Mouse (Mus musculus) intestine, embryonic 16.5 days (tissue): Measurements from ENCODE around the gene Nr3c2. TPM values are rescaled to one million over a fixed set of nuclear protein-coding genes. Genes with fewer than 3 reads are reported as not detected.

Experiments used
- ATAC-seq: fragments of 200-750 bp; cut with Nextera tagmentation; 2 replicates; pipeline ENCODE4 v1.8.0; 2017; ENCODE audit warnings: moderate TSS enrichment, moderate library complexity
- H3K27ac ChIP-seq: fragments of 300-500 bp; sonication (generic); 2 replicates; pipeline ENCODE4 v1.5.1; 2014; ENCODE audit warnings: mild to moderate bottlenecking, low read length
- H3K27me3 ChIP-seq: fragments of 300-500 bp; sonication (generic); replicated peaks from 2 replicates; pipeline ENCODE4 v1.6.1; 2014; ENCODE audit warnings: low read length, control low read depth, mixed read lengths; ENCODE audit not compliant: control insufficient read depth, insufficient read depth
- H3K36me3 ChIP-seq: fragments of 300-500 bp; sonication (generic); 2 replicates; pipeline ENCODE4 v1.6.1; 2014; ENCODE audit warnings: low read length, control low read depth; ENCODE audit not compliant: control insufficient read depth, insufficient read depth
- H3K4me1 ChIP-seq: fragments of 300-500 bp; sonication (generic); 2 replicates; pipeline ENCODE4 v1.6.1; 2014; ENCODE audit warnings: low read length, control low read depth, mixed read lengths; ENCODE audit not compliant: control insufficient read depth, insufficient read depth
- H3K4me2 ChIP-seq: fragments of 300-500 bp; sonication (generic); 2 replicates; pipeline ENCODE4 v1.6.1; 2014; ENCODE audit warnings: low read depth, low read length, control low read depth
- H3K4me3 ChIP-seq: fragments of 300-500 bp; sonication (generic); 2 replicates; pipeline ENCODE4 v1.5.1; 2014; ENCODE audit warnings: mild to moderate bottlenecking, low read length
- H3K9ac ChIP-seq: fragments of 300-500 bp; sonication (generic); 2 replicates; pipeline ENCODE4 v1.6.1; 2014; ENCODE audit warnings: low read depth, low read length
- H3K9me3 ChIP-seq: fragments of 300-500 bp; sonication (generic); 2 replicates; pipeline ENCODE4 v1.6.1; 2016; ENCODE audit warnings: low read length, control low read depth; ENCODE audit not compliant: control insufficient read depth
- WGBS: fragments of 180-500 bp; shearing (Covaris S2); extraction: QIAGEN DNeasy Blood & Tissue Kit; methylation state at CpG from one replicate; pipeline ENCODE4 v1.1.7; 2014; 5-methylcytosine and 5-hydroxymethylcytosine counted together
- polyA plus RNA-seq: library from polyadenylated mRNA; unstranded; fragments of >200 nt; fragmentation: Nextera tagmentation; extraction: Ambion mirVana; gene quantifications from 2 replicates; pipeline ENCODE4 v1.2.1, GENCODE M21; 2015

Nr3c2 gene
- polyA plus RNA-seq, 1 experiment from 2014 or later, result 4.0 TPM

DNA sequence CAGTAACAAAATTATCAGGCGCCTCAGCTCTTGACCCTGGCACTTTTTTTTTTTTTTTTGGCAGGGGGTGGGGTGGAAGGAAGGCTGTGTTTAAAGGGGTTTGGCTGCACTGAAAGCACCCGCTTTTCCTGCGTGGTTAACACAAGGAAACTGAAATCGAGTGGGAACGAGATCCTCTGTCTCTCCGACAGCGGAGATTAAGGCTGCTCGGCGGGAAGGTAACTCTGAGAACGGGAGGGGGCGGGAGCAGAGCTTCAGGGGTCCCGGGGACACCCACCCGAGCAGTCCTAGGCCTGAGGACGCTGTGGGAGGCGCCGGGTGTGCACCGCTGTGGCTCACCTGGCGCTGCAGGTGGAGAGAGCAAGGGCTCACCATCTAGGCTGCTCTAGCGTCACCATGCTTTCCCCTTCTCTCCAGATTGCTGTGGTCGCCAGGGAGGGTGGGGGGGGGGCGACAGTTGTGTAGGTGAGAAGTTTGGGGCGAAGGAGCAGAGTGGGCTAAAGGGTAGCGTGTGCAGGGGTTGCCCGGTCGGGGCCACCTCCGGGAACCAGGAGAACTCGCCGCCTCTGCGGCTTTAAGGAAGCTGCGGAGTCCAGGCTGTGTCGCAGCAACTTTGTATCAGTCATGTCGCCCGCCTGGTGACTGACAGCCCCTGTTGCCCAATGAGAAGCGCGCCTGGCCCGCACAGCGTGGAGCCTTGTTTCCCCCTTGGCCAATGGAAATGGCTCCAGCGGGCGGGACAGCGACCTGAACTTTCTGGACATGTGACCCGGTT lies 2.4 kb downstream of the Nr3c2 start:
- Histone ChIP-seq H3K27me3 (peaks cover 7% of the 10 kb centered on the region; the same call in 1 of the 2 replicates), H3K9me3 (no peaks in the 10 kb centered on the region), H3K36me3 (no peaks in the 10 kb centered on the region), H3K27ac (0 out of 2 replicates have a peak overlapping the region, but pooled peaks have one; percentile 24), H3K4me1 (peaks cover 20% of the 10 kb centered on the region), H3K4me3 (peak overlapping the region; percentile 75), H3K9ac (peak overlapping the region; percentile 71), H3K4me2 (peak overlapping the region; percentile 99)
- WGBS, result under 1% methylated on average over 41 of the region's 41 CpGs
- peak; percentile 97 for ATAC-seq

- no peaks in the 10 kb centered on the region for H3K9me3 ChIP-seq
- peak overlapping the region; percentile 71 for H3K9ac ChIP-seq
- peaks cover 7% of the 10 kb centered on the region; the same call in 1 of the 2 replicates for H3K27me3 ChIP-seq
- WGBS, result under 1% methylated on average over 35 of the region's 35 CpGs
- peak overlapping the region; percentile 75 for H3K4me3 ChIP-seq
- peaks cover 20% of the 10 kb centered on the region for H3K4me1 ChIP-seq
- ATAC-seq, result peak; percentile 92
- H3K36me3 ChIP-seq, result no peaks in the 10 kb centered on the region
- peak overlapping the region; percentile 99 for H3K4me2 ChIP-seq
- H3K27ac ChIP-seq, result no peak overlapping the region; the same call in 1 of the 2 replicates
Observed at GRCm38 (mm10) chr8:76902205-76903078, 3.2 kb downstream of the Nr3c2 start.

- ATAC-seq, result no peak
- Histone ChIP-seq H3K9me3 (no peaks in the 10 kb centered on the region), H3K36me3 (no peaks in the 10 kb centered on the region), H3K4me2 (no peak overlapping the region), H3K4me3 (no peak overlapping the region), H3K4me1 (peaks cover 3% of the 10 kb centered on the region; the same call in 1 of the 2 replicates), H3K27ac (peak overlapping the region; percentile 59), H3K9ac (no peak overlapping the region), H3K27me3 (no peaks in the 10 kb centered on the region)
Observed at GRCm38 (mm10) chr8:76911206-76911605, 12.0 kb downstream of the Nr3c2 start.

- 58% methylated on average over 3 of the region's 3 CpGs for WGBS
- H3K36me3 ChIP-seq, result no peaks in the 10 kb centered on the region
- H3K4me3 ChIP-seq, result no peak overlapping the region
- H3K9me3 ChIP-seq, result no peaks in the 10 kb centered on the region
- peaks cover 3% of the 10 kb centered on the region; the same call in 1 of the 2 replicates for H3K4me1 ChIP-seq
- peak overlapping the region; percentile 20; the same call in 1 of the 2 replicates for H3K4me2 ChIP-seq
- peak; percentile 97 for ATAC-seq
- no peak overlapping the region for H3K9ac ChIP-seq
- H3K27ac ChIP-seq, result peak overlapping the region; percentile 75
- no peaks in the 10 kb centered on the region for H3K27me3 ChIP-seq
Observed at GRCm38 (mm10) chr8:76912678-76913077, 13.4 kb downstream of the Nr3c2 start.

- H3K4me3 ChIP-seq, result no peak overlapping the region
- peaks cover 3% of the 10 kb centered on the region; the same call in 1 of the 2 replicates for H3K4me1 ChIP-seq
- no peaks in the 10 kb centered on the region for H3K36me3 ChIP-seq
- ATAC-seq, result peak; percentile 74
- H3K4me2 ChIP-seq, result no peak overlapping the region
- H3K27me3 ChIP-seq, result no peaks in the 10 kb centered on the region
- H3K27ac ChIP-seq, result peak overlapping the region; percentile 75
- H3K9me3 ChIP-seq, result no peaks in the 10 kb centered on the region
- 53% methylated on average over 4 of the region's 4 CpGs for WGBS
- no peak overlapping the region for H3K9ac ChIP-seq
Observed at GRCm38 (mm10) chr8:76913207-76913606, 14.0 kb downstream of the Nr3c2 start.

GRCm38 (mm10) chr8:76915260-76915659 lies 16.0 kb downstream of the Nr3c2 start:
- Histone ChIP-seq H3K9ac (no peak overlapping the region), H3K4me1 (peaks cover 3% of the 10 kb centered on the region; the same call in 1 of the 2 replicates), H3K9me3 (no peaks in the 10 kb centered on the region), H3K4me2 (no peak overlapping the region), H3K4me3 (no peak overlapping the region), H3K36me3 (no peaks in the 10 kb centered on the region), H3K27ac (no peak overlapping the region), H3K27me3 (no peaks in the 10 kb centered on the region)
- no peak for ATAC-seq
- WGBS, result 94% methylated on average over 2 of the region's 2 CpGs

DNA sequence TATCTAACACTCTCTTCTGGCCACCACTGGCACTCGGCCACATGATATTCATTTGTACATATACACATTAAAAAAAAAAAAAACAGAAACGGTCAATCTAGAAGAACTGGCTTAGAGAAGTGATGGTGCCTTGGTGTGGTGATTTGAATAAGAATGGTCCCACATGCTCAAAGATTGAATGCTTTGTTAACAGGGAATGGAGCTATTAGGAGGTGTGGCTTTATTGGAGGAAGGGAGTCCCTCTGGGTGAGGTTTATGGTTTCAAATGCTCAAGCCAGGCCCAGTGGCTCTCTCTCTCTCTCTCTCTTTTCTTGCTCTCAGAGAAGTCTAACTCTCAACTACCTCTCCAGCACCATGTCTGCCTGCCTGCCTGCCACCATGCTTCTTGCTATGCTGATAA lies 20.3 kb downstream of the Nr3c2 start:
- no peak for ATAC-seq
- WGBS, result 91% methylated on average over 2 of the region's 2 CpGs

DNA sequence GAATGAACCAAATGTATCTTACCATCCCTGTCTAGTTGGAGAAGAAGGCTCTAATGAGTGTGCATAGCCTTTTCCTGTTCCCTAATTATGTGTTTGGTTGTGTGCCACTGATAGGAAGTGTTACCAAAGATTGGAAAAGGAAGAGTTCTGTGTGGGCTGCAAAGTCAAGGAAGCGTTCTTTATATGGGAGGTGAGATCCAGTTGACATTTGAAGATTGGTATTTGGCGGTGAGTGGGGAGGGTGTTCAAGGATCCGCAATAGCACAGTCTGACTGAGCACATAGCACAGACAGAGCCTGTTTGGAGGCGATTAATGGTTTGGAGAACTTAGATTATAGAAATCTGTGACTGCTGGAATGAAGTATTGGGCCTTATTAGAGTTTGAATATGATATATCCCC lies 24.9 kb downstream of the Nr3c2 start:
- no peak for ATAC-seq
- no peak overlapping the region for H3K4me3 ChIP-seq
- H3K27me3 ChIP-seq, result no peaks in the 10 kb centered on the region
- H3K9me3 ChIP-seq, result no peaks in the 10 kb centered on the region
- no peak overlapping the region for H3K4me2 ChIP-seq
- no peaks in the 10 kb centered on the region for H3K36me3 ChIP-seq
- no peaks in the 10 kb centered on the region for H3K4me1 ChIP-seq
- 87% methylated on average over 4 of the region's 4 CpGs for WGBS
- no peak overlapping the region for H3K9ac ChIP-seq
- no peak overlapping the region for H3K27ac ChIP-seq

More for the DNA sequence above, 20.3 kb downstream of the Nr3c2 start:
- Histone ChIP-seq H3K9ac (no peak overlapping the region), H3K9me3 (no peaks in the 10 kb centered on the region), H3K4me1 (no peaks in the 10 kb centered on the region), H3K4me3 (no peak overlapping the region), H3K4me2 (no peak overlapping the region), H3K27ac (no peak overlapping the region), H3K27me3 (no peaks in the 10 kb centered on the region), H3K36me3 (no peaks in the 10 kb centered on the region)

DNA sequence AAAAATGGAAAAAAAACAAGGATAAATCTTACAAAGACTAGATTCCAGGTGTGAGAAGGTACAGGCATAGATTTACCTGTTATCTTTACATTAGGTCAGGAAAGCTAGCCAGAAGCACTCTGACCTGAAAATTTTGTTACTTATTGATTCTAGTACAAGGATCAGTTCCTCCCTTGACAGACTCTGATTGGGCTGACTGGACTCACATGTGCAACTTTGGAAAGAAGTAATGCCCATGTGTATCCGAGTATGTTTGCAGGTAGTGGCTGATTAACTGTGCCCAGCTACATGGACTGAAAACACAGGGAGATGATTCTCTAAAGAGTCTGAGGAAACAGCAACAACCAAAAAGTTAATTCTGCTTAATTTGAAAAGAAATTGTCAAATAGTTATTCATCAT lies 29.1 kb downstream of the Nr3c2 start:
- Histone ChIP-seq H3K27ac (no peak overlapping the region), H3K4me1 (no peaks in the 10 kb centered on the region), H3K9ac (no peak overlapping the region), H3K4me2 (no peak overlapping the region), H3K4me3 (no peak overlapping the region), H3K36me3 (no peaks in the 10 kb centered on the region), H3K27me3 (no peaks in the 10 kb centered on the region), H3K9me3 (no peaks in the 10 kb centered on the region)
- no peak for ATAC-seq
- 76% methylated on average over 1 of the region's 1 CpGs for WGBS
